Mouse (Mus musculus) forebrain, embryonic 16.5 days (tissue): ENCODE measurements at regions not wholly inside any gene's neighbourhood (a gene's known extent, or its start where the extent isn't known, plus 50 kb on each side); places are given as distances from the start of the nearest gene placed in this dataset.
A peak's percentile ranks its signal among the peaks of the same experiment; 100 is the strongest.

ENCODE experiments used
- ATAC-seq: fragments of 200-750 bp; cut with Nextera tagmentation; 2 replicates; pipeline ENCODE4 v1.8.0; 2017; ENCODE audit warnings: mild to moderate bottlenecking, moderate library complexity
- H3K27ac ChIP-seq: fragments of 300-500 bp; sonication (generic); 2 replicates; pipeline ENCODE4 v1.5.1; 2014; ENCODE audit warnings: low read length, control low read depth
- H3K27me3 ChIP-seq: fragments of 300-500 bp; sonication (generic); replicated peaks from 2 replicates; pipeline ENCODE4 v1.6.1; 2014; ENCODE audit warnings: low read length; ENCODE audit not compliant: control insufficient read depth, insufficient read depth
- H3K36me3 ChIP-seq: fragments of 300-500 bp; sonication (generic); 2 replicates; pipeline ENCODE4 v1.6.1; 2014; ENCODE audit not compliant: control insufficient read depth, insufficient read depth
- H3K4me1 ChIP-seq: fragments of 300-500 bp; sonication (generic); replicated peaks from 2 replicates; pipeline ENCODE4 v1.6.1; 2014; ENCODE audit warnings: low read length; ENCODE audit not compliant: control insufficient read depth, insufficient read depth
- H3K4me2 ChIP-seq: fragments of 300-500 bp; sonication (generic); 2 replicates; pipeline ENCODE4 v1.6.1; 2014; ENCODE audit warnings: mild to moderate bottlenecking, low read length, control low read depth
- H3K4me3 ChIP-seq: fragments of 300-500 bp; sonication (generic); replicated peaks from 2 replicates; pipeline ENCODE4 v1.5.1; 2014; ENCODE audit warnings: mild to moderate bottlenecking, low read length, control low read depth
- H3K9ac ChIP-seq: fragments of 300-500 bp; sonication (generic); replicated peaks from 2 replicates; pipeline ENCODE4 v1.6.1; 2014; ENCODE audit warnings: low read depth, low read length, control low read depth
- H3K9me3 ChIP-seq: fragments of 300-500 bp; sonication (generic); 2 replicates; pipeline ENCODE4 v1.6.1; 2016; ENCODE audit warnings: low read length; ENCODE audit not compliant: control insufficient read depth
- WGBS: fragments of 180-500 bp; shearing (Covaris S2); extraction: QIAGEN DNeasy Blood & Tissue Kit; methylation state at CpG from one replicate; pipeline ENCODE4 v1.1.7; 2014; 5-methylcytosine and 5-hydroxymethylcytosine counted together

- Histone ChIP-seq H3K4me2 (no peak overlapping the region), H3K36me3 (no peaks in the 10 kb centered on the region), H3K4me3 (no peak overlapping the region), H3K4me1 (no peaks in the 10 kb centered on the region), H3K9me3 (no peaks in the 10 kb centered on the region), H3K9ac (no peak overlapping the region), H3K27me3 (no peaks in the 10 kb centered on the region), H3K27ac (no peak overlapping the region)
- WGBS = 76% methylated on average over 2 of the region's 2 CpGs
- no peak for ATAC-seq
These were observed 268.1 kb downstream of the Dkk2 start for GRCm38 (mm10) chr3:132353204-132353603.

- H3K9ac ChIP-seq = no peak overlapping the region
- H3K4me3 ChIP-seq = no peak overlapping the region
- no peaks in the 10 kb centered on the region for H3K4me1 ChIP-seq
- H3K27me3 ChIP-seq = no peaks in the 10 kb centered on the region
- H3K9me3 ChIP-seq = no peaks in the 10 kb centered on the region
- no peak overlapping the region for H3K27ac ChIP-seq
- no peak for ATAC-seq
- H3K36me3 ChIP-seq = no peaks in the 10 kb centered on the region
- no peak overlapping the region for H3K4me2 ChIP-seq
- WGBS = 81% methylated on average over 3 of the region's 3 CpGs
These were observed 270.0 kb upstream of the Gimd1 start for GRCm38 (mm10) chr3:132359596-132359995.

GRCm38 (mm10) chr3:132375579-132375978, 254.0 kb upstream of the Gimd1 start:
- no peak overlapping the region for H3K9ac ChIP-seq
- no peaks in the 10 kb centered on the region for H3K27me3 ChIP-seq
- H3K4me1 ChIP-seq = no peaks in the 10 kb centered on the region
- no peak overlapping the region for H3K4me3 ChIP-seq
- WGBS = 70% methylated on average over 4 of the region's 4 CpGs
- no peaks in the 10 kb centered on the region for H3K9me3 ChIP-seq
- ATAC-seq = no peak
- no peak overlapping the region for H3K27ac ChIP-seq
- H3K36me3 ChIP-seq = no peaks in the 10 kb centered on the region
- no peak overlapping the region for H3K4me2 ChIP-seq

- Histone ChIP-seq H3K36me3 (no peaks in the 10 kb centered on the region), H3K4me2 (no peak overlapping the region), H3K9ac (no peak overlapping the region), H3K9me3 (no peaks in the 10 kb centered on the region), H3K27me3 (no peaks in the 10 kb centered on the region), H3K4me3 (no peak overlapping the region), H3K4me1 (no peaks in the 10 kb centered on the region), H3K27ac (no peak overlapping the region)
- no peak for ATAC-seq
- 70% methylated on average over 2 of the region's 2 CpGs for WGBS
These were observed 211.9 kb upstream of the Gimd1 start for GRCm38 (mm10) chr3:132417742-132418141.

DNA sequence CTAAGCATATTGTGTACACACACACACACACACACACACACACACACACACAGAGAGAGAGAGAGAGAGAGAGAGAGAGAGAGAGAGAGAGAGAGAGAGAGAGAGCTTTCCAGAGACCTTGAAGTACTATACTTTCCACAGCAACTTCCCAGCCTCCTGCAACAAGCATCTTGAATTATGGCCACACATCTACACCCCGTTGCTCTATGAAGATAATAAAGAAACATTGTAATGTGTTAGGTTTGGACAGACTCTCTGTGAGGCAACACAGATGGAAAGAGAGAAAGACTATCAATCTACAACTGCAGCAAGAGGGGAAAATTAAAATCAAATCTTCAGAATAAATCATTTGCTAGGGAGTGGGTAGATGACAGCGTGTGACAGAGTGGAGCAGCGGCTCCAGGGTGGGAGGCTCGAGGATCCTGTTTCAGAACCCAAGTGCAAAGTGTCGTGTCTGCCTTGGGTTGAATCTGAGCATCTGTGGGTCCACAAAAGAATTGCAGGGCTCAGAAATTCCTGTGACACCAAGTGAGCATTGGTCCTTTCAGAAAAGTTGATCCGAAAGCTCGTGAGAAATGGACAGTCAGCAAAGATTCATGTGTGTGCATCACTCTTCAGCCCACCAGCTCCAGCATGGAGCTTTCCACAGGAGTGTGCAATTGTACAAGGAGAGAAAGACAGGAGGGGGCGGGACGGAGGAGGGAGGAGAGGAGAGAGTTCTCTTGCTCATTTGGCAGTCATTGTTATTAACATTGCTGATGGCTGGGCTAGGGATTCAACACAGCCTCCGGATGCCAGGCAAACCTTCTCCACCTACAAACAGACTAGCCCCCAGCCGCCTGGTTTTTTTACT, 203.6 kb upstream of the Gimd1 start:
- 66% methylated on average over 11 of the region's 11 CpGs for WGBS
- Histone ChIP-seq H3K4me3 (no peak overlapping the region), H3K4me2 (no peak overlapping the region), H3K27ac (no peak overlapping the region), H3K4me1 (no peaks in the 10 kb centered on the region), H3K9me3 (no peaks in the 10 kb centered on the region), H3K36me3 (no peaks in the 10 kb centered on the region), H3K27me3 (no peaks in the 10 kb centered on the region), H3K9ac (no peak overlapping the region)
- ATAC-seq = no peak

- 71% methylated on average over 9 of the region's 9 CpGs for WGBS
- Histone ChIP-seq H3K9ac (no peak overlapping the region), H3K27ac (no peak overlapping the region), H3K9me3 (no peaks in the 10 kb centered on the region), H3K36me3 (no peaks in the 10 kb centered on the region), H3K4me1 (no peaks in the 10 kb centered on the region), H3K27me3 (no peaks in the 10 kb centered on the region), H3K4me3 (no peak overlapping the region), H3K4me2 (no peak overlapping the region)
- ATAC-seq = no peak
These were observed 202.4 kb upstream of the Gimd1 start for GRCm38 (mm10) chr3:132427244-132427643.

GRCm38 (mm10) chr3:132428148-132428547, 201.5 kb upstream of the Gimd1 start:
- Histone ChIP-seq H3K27me3 (no peaks in the 10 kb centered on the region), H3K4me3 (no peak overlapping the region), H3K9me3 (no peaks in the 10 kb centered on the region), H3K9ac (no peak overlapping the region), H3K4me1 (no peaks in the 10 kb centered on the region), H3K27ac (no peak overlapping the region), H3K36me3 (no peaks in the 10 kb centered on the region), H3K4me2 (no peak overlapping the region)
- WGBS = 78% methylated on average over 17 of the region's 17 CpGs
- ATAC-seq = no peak

GRCm38 (mm10) chr3:132431805-132432204, 197.8 kb upstream of the Gimd1 start:
- ATAC-seq = no peak
- no peaks in the 10 kb centered on the region for H3K4me1 ChIP-seq

DNA sequence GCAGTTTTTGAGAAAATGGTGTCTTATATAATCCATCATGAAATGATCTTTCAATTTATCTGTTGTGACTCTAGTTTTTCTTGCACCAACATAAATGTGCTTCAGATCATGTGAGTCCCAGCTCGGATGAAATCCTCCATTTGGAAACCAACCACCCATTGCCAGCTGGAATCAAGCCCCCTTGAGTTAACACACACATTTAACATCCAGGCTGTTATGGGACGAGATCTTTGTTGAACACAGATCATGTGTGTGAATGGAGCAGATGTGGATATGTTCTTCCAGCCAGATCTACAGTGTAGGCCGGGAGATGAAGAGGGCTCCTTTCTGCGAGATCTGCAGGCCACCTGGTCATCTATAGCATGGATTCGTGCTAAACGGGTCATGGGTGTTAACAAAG, 188.4 kb upstream of the Gimd1 start:
- WGBS = 80% methylated on average over 6 of the region's 6 CpGs
- no peak overlapping the region for H3K27ac ChIP-seq
- H3K27me3 ChIP-seq = no peaks in the 10 kb centered on the region
- no peak overlapping the region for H3K9ac ChIP-seq
- no peaks in the 10 kb centered on the region for H3K9me3 ChIP-seq
- H3K4me1 ChIP-seq = no peaks in the 10 kb centered on the region
- H3K4me3 ChIP-seq = no peak overlapping the region
- H3K4me2 ChIP-seq = no peak overlapping the region
- H3K36me3 ChIP-seq = no peaks in the 10 kb centered on the region
- ATAC-seq = peak; percentile 58

More at GRCm38 (mm10) chr3:132431805-132432204, 197.8 kb upstream of the Gimd1 start:
- H3K9me3 ChIP-seq = no peaks in the 10 kb centered on the region
- no peak overlapping the region for H3K9ac ChIP-seq
- H3K36me3 ChIP-seq = no peaks in the 10 kb centered on the region
- H3K4me2 ChIP-seq = no peak overlapping the region
- H3K4me3 ChIP-seq = no peak overlapping the region
- H3K27me3 ChIP-seq = no peaks in the 10 kb centered on the region
- H3K27ac ChIP-seq = no peak overlapping the region

GRCm38 (mm10) chr3:132453927-132454326, 175.7 kb upstream of the Gimd1 start:
- ATAC-seq = no peak
- H3K9me3 ChIP-seq = no peaks in the 10 kb centered on the region
- H3K27ac ChIP-seq = no peak overlapping the region
- no peak overlapping the region for H3K4me2 ChIP-seq
- no peak overlapping the region for H3K9ac ChIP-seq
- 69% methylated on average over 4 of the region's 4 CpGs for WGBS
- no peak overlapping the region for H3K4me3 ChIP-seq
- no peaks in the 10 kb centered on the region for H3K27me3 ChIP-seq
- no peaks in the 10 kb centered on the region for H3K36me3 ChIP-seq
- H3K4me1 ChIP-seq = no peaks in the 10 kb centered on the region
